Mouse (Mus musculus) left cerebral cortex, postnatal 25 days (tissue): ENCODE measurements around the gene Kdelc1. TPM values are rescaled to one million over a fixed set of nuclear protein-coding genes. Genes with fewer than 3 reads are reported as not detected.

ENCODE experiments used
- DNase-seq, 2 experiments: peaks; one replicate each; pipeline ENCODE4 v3.0.0; 2022; ENCODE audit warnings: low spot score in 2 of 2, mixed read lengths in 1 of 2
- intact Hi-C: fragments of 180-260 bp; cut with DNase I; formaldehyde crosslinking; loops from one replicate; pipeline ENCODE4 v1.15.1; 2025
- total RNA-seq, 2 experiments: library from RNA; stranded (reverse); gene quantifications; 2 replicates each; pipeline ENCODE4 v1.2.3; 2021

Kdelc1 gene
- total RNA-seq, 2 experiments from 2014 or later: 10.2 to 11.1 TPM

- DNase-seq: peak; percentile 23
Measured at GRCm38 (mm10) chr1:44101448-44102225, 17.0 kb downstream of the Kdelc1 start.

GRCm38 (mm10) chr1:44064625-44065024 is 54.0 kb downstream of the Kdelc1 start:
- DNase-seq: peak; percentile 64 to 68
- intact Hi-C loops: loop anchor here (5.0 kb wide), 1 partner anchor 167 kb away; no protein-coding TSS in a partner anchor

More at GRCm38 (mm10) chr1:44101448-44102225, 17.0 kb downstream of the Kdelc1 start:
- intact Hi-C loops: loop anchor here (1.0 to 5.0 kb wide), 2 partner anchors 18 to 46 kb away; partner anchors contain the start of gene Ercc5

- intact Hi-C loops: no loop called here
- DNase-seq: no peak
Measured at GRCm38 (mm10) chr1:44063439-44063838, 55.2 kb downstream of the Kdelc1 start.

GRCm38 (mm10) chr1:44061836-44062235 is 56.8 kb downstream of the Kdelc1 start, which contains the start of gene Gm8251:
Gene Gm8251, minus strand, starts transcription at chr1:44061936.
- intact Hi-C loops: no loop called here
- no peak for DNase-seq

- peak in 1 of 2 experiments; percentile 29 for DNase-seq
- intact Hi-C loops: no loop called here
Measured at GRCm38 (mm10) chr1:44057805-44058204, 60.8 kb downstream of the Kdelc1 start.

Other genes starting within 250 kb of the Kdelc1 start
- gene Tpp2, start 185.2 kb downstream of the Kdelc1 start, total RNA-seq: 10 to 100 TPM; 50.5 to 50.7 TPM
- not detected for gene Mettl21c, start 98.8 kb downstream of the Kdelc1 start, total RNA-seq
- not detected for gene Gm8251, start 56.9 kb downstream of the Kdelc1 start, total RNA-seq
- 1 to 10 TPM; 8.5 to 9.1 TPM for gene Tex30, start 16.4 kb downstream of the Kdelc1 start, total RNA-seq
- gene Bivm, start 149 bp upstream of the Kdelc1 start, total RNA-seq: 10 to 100 TPM; 34.1 to 37.9 TPM
- 10 to 100 TPM; 20.4 to 22.5 TPM for gene Ercc5, start 28.9 kb upstream of the Kdelc1 start, total RNA-seq
- gene Mettl21e, start 100.2 kb upstream of the Kdelc1 start, total RNA-seq: not detected